Mouse (Mus musculus) embryonic fibroblast, embryonic 13.5 days (primary cell): ENCODE measurements around the gene Atxn7l1. TPM values are rescaled to one million over a fixed set of nuclear protein-coding genes. Genes with fewer than 3 reads are reported as not detected.

Experiments used
- H3K27ac ChIP-seq: 2 replicates; pipeline ENCODE4 v1.5.1; 2012; ENCODE audit warnings: low read length, control low read depth, inconsistent platforms; ENCODE audit not compliant: insufficient read depth
- H3K4me1 ChIP-seq: 2 replicates; pipeline ENCODE4 v1.6.1; 2011; ENCODE audit warnings: low read length; ENCODE audit not compliant: control insufficient read depth, insufficient read depth
- H3K4me3 ChIP-seq: 2 replicates; pipeline ENCODE4 v1.5.1; 2011; ENCODE audit warnings: mild to moderate bottlenecking, control low read depth, low read length; ENCODE audit not compliant: insufficient read depth
- CTCF ChIP-seq: IDR thresholded peaks from 2 replicates; pipeline ENCODE4 v1.5.1; 2011; ENCODE audit warnings: mild to moderate bottlenecking, control low read depth, low read length, moderate library complexity, borderline replicate concordance; ENCODE audit not compliant: insufficient read depth
- POLR2A ChIP-seq: IDR thresholded peaks from 2 replicates; pipeline ENCODE4 v1.6.1; 2011; ENCODE audit warnings: low read depth, mild to moderate bottlenecking, control low read depth, low read length, moderate library complexity
- polyA plus RNA-seq: library from polyadenylated mRNA; stranded (reverse); fragments of >200 nt; gene quantifications from 2 replicates; pipeline ENCODE4 v1.2.4, GENCODE M21; 2011; ENCODE audit warnings: low read depth; ENCODE audit not compliant: missing spikeins, insufficient read length

The Atxn7l1 gene
- polyA plus RNA-seq, 1 experiment, result 19.5 TPM

DNA sequence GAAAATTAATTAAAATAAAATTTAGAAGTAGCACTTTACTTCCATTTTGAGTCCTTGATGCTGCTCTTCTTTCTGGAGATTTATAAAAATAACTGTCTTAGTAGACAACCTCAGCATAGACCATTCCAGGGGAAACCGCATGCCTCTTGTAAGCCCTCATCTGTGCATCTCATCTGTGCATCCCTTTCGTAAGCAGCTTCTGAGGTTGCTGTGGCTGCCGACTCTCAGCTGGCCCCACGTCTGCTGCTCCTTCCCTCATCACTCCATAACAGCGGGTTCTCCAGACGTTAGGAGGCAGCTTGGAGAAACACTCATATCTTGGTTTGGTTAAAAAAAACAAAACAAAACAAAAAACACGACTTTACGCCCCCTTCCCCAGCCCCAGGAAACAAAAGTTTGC is 47.7 kb downstream of the Atxn7l1 start:
- Histone ChIP-seq H3K4me1 (peaks cover 14% of the 10 kb centered on the region), H3K4me3 (no peak overlapping the region)
- TF ChIP-seq CTCF, result no peak
- TF ChIP-seq POLR2A, result no peak

DNA sequence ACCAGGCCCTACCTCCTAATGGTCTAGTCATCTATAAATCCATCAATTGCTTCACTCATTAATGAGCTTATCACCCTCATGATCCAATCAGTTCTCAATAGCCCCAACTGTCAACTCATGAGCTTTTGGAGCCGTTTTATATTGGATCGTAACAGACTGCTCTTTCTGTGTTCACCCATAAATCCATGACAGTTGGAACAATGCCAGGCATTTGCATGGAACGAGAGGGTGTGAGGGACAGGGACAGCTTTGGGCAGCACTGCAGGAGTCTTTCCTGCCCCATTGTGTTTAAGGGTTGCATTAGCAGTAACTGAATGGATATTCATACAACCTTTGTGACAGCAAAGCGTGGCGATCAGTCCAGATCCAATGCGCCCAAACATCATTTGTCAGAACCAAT is 49.8 kb downstream of the Atxn7l1 start:
- Histone ChIP-seq H3K4me1 (peaks cover 14% of the 10 kb centered on the region), H3K4me3 (no peak overlapping the region), H3K27ac (no peak overlapping the region)
- TF ChIP-seq CTCF (no peak), POLR2A (no peak)

More for the DNA sequence above, 47.7 kb downstream of the Atxn7l1 start:
- no peak overlapping the region for H3K27ac ChIP-seq

DNA sequence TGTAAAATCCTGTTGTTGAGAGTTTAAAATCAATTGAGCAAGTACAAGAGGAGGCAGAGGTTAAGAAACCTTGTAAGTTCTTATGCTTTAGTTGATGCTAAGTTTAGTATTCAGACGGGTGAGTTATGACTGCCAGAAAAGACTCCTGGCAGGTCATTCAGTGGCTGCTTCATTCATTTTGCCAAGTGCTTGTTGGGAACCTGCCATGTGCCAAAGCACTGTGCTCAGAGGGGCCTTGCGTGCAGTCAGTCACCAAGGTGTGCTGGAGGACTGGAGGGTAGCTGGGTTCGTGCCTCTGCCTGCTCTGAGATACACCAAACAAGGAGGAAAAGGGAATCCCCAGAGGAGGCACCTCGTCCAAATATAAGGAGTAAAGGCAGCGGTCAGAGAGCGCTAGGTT is 50.3 kb downstream of the Atxn7l1 start:
- Histone ChIP-seq H3K27ac (no peak overlapping the region), H3K4me1 (peaks cover 14% of the 10 kb centered on the region), H3K4me3 (no peak overlapping the region)
- TF ChIP-seq CTCF (no peak), POLR2A (no peak)

DNA sequence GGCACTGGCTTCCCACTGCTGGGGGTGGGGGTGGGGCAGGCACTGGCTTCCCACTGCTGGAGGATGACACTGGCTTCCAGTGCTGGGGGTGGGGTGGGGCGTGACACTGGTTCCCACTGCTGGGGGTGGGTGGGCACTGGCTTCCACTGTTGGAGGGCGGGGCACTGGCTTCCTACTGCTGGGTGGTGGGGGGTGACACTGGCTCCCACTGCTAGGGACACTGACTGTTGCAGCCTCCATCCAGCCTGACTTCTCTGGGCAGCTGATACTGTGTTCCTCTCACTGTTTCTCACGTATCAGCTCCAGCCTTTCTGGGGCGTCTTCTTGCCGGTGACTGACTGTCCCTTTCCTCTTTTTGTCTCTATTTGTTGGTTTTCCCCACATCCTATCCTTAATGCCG is 53.6 kb downstream of the Atxn7l1 start:
- no peak overlapping the region for H3K27ac ChIP-seq
- no peak for TF ChIP-seq POLR2A
- TF ChIP-seq CTCF, result no peak
- H3K4me3 ChIP-seq, result no peak overlapping the region
- 0 out of 2 replicates have a peak, but pooled peaks cover 5% of the 10 kb centered on the region for H3K4me1 ChIP-seq

DNA sequence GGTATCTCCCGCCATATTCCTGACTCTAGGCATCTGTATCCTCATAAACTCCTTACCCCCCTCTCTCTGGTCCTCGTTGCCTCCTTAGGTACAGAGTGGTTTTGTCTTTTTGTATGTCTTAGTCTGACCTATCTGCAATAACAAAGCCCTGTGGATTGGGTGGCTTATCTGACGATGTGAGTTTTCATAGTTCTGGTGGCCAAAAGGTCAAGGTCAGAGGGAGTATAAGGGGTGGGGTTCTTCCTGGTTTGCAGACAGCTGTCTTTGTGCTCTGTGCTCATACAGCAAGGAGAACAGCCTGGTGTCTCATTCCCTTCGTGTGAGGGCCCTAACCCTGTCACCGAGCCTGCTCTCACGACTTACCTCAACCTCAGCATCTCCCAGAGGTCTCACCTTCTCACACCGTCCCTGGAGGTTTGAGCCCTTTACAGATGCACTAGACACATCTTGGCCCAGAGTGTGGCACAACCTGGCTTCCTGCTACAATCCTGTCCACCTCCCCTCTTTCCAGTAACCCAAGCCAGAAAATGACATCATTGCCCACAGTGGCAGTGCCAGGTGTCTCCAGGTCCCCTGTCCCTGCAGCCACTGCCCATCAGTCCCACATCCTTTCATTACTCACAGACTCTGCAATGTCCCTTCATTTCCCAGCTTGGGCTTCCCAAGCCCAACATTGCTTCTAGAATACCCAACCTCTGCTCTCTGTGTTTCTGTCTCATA is 54.2 kb downstream of the Atxn7l1 start:
- Histone ChIP-seq H3K4me3 (no peak overlapping the region), H3K27ac (no peak overlapping the region), H3K4me1 (0 out of 2 replicates have a peak, but pooled peaks cover 5% of the 10 kb centered on the region)
- no peak for TF ChIP-seq CTCF

DNA sequence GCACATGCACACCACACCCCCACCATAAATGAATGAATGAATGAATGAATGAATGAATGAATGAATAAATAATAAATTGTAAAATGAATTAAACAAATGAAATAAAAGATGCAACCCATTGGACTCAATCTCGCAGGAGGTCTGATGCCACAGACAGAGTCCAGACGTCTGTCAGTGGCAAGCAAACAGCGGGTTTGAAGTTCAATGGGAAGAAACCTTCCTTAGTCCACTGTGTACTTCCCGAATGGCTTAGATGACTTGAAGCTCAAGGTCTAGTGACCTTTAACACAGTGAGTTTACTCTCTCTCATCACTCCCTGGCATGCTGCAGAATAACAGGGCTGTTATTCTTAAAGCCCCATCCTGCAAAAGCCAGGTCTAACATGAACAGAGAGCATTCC is 57.8 kb downstream of the Atxn7l1 start:
- 0 out of 2 replicates have a peak, but pooled peaks cover 5% of the 10 kb centered on the region for H3K4me1 ChIP-seq
- no peak overlapping the region for H3K27ac ChIP-seq
- TF ChIP-seq CTCF (no peak), POLR2A (no peak)
- no peak overlapping the region for H3K4me3 ChIP-seq

DNA sequence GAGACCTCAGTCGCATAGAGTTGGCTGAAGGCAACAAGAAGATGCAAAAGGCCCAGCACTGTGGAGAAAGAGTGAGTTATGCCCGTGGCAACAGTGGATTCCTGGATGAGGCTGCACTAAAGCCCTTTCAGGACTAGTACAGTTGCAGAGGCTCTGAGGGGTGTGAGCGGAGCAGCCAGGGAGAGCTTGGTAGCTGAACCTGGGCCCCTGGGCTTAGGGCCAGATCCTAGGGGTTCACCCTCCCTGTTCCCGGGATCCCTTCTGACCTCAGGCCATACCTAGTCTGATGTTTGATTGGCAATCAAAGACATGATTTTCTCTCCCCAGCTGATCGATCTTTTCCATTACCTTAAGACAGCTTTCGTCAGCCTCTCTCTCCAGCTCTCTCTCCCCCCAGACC is 58.8 kb downstream of the Atxn7l1 start:
- no peak overlapping the region for H3K27ac ChIP-seq
- TF ChIP-seq POLR2A, result no peak
- H3K4me1 ChIP-seq, result 0 out of 2 replicates have a peak, but pooled peaks cover 5% of the 10 kb centered on the region
- H3K4me3 ChIP-seq, result no peak overlapping the region

DNA sequence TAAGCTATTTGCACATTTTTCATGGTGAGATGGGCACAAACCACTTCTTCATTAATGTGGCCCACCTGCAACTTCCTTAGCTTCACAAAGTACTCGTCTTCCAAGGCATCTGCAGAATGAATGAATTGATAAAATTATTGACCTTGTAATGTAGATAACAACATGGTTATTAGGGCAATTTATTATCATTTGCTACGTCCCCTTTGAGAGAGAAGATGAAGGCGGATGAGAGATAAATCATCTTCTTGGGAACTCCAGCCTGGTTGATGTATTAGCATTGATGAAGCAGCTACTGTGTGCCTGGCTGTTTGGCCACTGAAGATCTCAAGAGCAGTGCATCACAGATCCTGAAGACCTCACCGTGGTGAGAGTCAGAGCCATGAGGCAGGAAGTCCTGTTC is 63.4 kb downstream of the Atxn7l1 start:
- TF ChIP-seq POLR2A (no peak), CTCF (no peak)
- Histone ChIP-seq H3K4me3 (no peak overlapping the region), H3K27ac (no peak overlapping the region), H3K4me1 (no peaks in the 10 kb centered on the region)

DNA sequence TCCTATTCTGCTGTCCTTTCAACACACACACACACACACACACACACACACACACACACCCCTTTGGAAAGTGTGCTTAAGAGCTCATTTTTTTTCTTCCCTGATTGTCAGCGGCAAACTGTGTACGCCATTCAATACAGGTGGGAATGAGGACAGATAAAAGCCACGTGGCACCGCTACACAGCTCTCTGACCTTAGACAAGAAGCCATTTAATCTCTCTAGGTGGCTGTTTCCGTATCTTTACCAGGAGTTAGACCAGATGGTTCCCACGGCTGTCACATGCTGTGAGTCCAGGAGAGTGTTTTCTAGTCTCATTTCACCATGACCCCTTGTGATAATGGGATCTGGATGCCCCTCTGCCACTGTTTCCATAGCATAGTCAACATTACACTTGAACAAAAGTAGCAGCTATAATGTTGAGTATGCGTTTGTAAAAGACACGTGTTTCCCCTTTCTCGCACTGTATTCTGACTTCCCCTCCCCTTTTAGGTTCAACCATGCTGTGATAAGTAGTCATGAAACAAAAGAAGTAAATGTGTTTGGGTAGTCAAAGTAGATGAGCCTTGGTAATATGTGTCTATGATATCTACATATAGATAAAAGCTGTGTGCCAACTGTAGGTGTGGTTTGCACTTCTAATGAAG is 70.8 kb downstream of the Atxn7l1 start:
- peaks cover 5% of the 10 kb centered on the region for H3K4me1 ChIP-seq
- H3K4me3 ChIP-seq, result no peak overlapping the region
- no peak for TF ChIP-seq CTCF
- TF ChIP-seq POLR2A, result no peak
- H3K27ac ChIP-seq, result no peak overlapping the region

DNA sequence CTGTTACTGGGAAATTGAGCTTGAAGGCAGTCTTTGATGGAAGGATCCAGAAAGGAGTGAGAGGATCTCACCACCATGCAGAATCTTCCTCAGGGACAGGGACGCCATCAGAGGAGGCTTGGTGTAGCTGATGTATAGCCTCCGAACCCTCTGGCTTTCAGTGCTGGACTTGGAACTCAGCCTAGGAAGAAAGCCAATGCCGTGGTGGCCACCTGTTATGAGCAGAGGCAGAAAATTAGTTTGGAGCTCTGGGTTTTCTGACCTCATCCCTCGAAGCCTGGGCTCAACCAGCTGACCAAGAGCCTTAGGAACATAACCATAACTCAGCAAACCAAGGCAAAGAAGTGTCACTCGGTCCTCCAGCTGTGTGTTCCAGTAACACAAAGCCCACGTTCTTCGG is 71.9 kb downstream of the Atxn7l1 start:
- no peak overlapping the region for H3K4me3 ChIP-seq
- peaks cover 5% of the 10 kb centered on the region for H3K4me1 ChIP-seq
- H3K27ac ChIP-seq, result no peak overlapping the region
- no peak for TF ChIP-seq POLR2A
- no peak for TF ChIP-seq CTCF

DNA sequence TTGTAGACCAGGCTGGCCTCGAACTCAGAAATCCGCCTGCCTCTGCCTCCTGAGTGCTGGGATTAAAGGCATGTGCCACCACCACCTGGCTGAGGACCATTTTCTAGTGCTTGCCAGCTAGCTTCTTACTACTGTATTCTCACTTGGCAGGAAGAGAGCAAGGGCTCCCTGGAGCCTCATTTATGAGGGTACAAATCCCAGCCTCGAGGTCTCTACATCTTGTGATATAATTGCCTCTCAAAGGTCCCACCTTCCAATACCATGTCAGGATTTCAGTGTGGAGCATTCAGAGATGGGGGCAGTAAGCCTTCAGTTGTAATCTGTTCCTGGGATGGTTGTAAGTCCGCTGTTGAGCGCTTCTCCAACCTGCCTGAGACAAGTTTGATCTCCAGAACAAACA is 72.6 kb downstream of the Atxn7l1 start:
- TF ChIP-seq POLR2A (no peak), CTCF (no peak)
- H3K4me1 ChIP-seq, result peaks cover 5% of the 10 kb centered on the region
- H3K27ac ChIP-seq, result no peak overlapping the region
- no peak overlapping the region for H3K4me3 ChIP-seq
